Mouse (Mus musculus) megakaryocyte progenitor cell, adult 5-6 weeks (primary cell): ENCODE results near the gene Mum1. TPM values are rescaled to one million over a fixed set of nuclear protein-coding genes. Genes with fewer than 3 reads are reported as not detected.

ENCODE experiments used
- ATAC-seq: replicated peaks from 2 replicates; pipeline ENCODE4 v1.8.0; 2016; ENCODE audit warnings: mild to moderate bottlenecking, moderate TSS enrichment, inconsistent platforms; ENCODE audit not compliant: poor library complexity
- total RNA-seq, 2 experiments: library from RNA; stranded (forward) in 1 of 2; stranded (reverse) in 1 of 2; fragments of 157-497, 149-512 nt in 1 of 2; fragments of 200-1000 nt in 1 of 2; gene quantifications; 2 replicates each; pipeline versions ENCODE4 v1.2.3 to v1.2.4; 2015 to 2017

Mum1 gene
- total RNA-seq, 2 experiments from 2014 or later, result 28.9 to 30.9 TPM

DNA sequence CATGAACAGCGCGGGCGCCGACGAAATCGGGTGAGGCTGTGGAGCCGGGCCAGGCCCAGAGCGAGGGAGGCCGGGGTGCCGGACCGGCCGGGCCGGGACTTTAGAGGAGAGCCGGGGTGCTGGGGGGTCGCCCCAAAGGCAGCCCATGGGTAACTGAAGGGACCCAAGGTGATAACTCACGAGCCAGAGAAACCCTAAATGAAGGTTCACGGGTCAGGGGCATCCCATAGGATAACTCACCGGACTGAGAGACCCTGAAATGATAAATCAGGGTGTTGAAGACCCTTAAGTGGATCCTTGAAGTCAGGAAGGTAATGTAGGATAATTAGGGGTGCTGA lies 38.9 kb downstream of the Mum1 start:
- ATAC-seq, result no peak

DNA sequence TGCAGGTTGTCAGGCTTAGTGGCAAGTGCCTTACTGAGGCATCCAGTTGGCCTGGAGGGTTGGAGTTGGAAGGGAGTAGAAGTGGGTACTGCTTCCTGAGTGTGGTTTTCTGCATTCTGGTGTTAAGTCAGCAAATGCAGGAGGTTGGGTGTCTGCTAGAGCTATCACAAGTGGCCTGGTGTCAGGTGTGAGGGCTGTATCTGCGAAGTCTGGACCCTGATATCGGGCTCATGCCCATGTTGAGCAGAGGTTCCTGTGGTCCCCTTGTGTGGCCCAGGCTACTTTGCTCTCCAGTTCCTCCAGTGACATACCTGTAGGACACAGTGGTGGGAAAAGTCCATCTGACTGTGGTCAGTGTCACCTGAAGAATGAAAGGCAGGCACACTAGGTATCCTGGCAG lies 43.9 kb downstream of the Mum1 start:
- peak; percentile 34 for ATAC-seq

DNA sequence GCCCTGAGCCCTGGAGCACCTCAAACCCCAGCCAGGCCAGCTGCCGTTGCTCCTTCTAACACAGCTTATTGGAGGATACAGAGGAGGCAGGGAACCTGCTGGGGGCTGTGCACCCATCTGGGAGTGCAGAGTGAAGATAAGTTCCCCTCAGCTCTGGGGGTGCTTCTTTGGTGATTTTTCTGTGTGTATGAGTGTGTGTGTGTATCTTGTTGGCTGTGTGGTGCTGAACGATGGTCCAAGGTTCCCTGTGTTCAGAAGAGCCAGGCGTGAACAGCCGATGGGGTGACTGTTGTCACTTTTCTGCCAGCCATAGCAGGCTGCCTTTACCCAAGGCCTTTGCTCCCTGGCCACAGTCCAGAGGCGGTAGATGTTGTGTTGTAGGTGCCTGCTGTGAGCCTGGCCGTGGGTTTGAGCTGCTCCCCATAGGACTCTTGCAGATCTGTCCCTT lies 44.5 kb downstream of the Mum1 start:
- peak; percentile 83 for ATAC-seq

DNA sequence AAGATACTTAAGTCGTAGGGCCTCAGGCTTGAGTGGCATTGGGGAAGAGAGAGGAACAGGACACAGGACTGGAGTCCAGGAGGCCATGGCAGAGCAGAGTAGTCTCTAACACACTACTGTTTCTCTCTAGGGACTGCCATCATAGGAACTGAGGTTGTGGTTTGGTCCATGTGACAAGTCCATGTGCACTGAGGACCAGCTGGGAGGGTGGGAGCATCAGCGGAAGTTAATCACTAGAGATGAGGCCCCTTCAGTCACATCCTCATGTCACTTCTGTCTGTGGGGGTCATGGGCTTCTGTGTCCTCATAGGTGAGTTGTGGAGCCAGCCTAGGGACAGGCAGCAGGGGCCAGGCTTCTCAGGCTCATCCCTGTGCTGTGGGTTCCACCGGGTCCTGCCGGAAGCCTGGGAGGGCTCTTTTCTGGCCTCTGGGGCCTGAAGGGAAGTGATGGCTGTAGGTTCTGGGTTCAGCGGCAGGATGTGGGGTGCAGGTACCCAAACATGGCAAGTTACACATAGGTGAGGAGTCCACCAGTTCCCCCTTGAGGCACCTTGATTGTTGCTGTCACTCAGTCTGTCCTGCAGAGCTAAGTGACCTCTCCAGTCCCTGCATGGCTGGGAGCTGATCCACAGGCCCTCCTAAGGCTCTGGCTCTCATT lies 45.1 kb downstream of the Mum1 start:
- peak; percentile 11; the same call in 1 of the 2 replicates for ATAC-seq

DNA sequence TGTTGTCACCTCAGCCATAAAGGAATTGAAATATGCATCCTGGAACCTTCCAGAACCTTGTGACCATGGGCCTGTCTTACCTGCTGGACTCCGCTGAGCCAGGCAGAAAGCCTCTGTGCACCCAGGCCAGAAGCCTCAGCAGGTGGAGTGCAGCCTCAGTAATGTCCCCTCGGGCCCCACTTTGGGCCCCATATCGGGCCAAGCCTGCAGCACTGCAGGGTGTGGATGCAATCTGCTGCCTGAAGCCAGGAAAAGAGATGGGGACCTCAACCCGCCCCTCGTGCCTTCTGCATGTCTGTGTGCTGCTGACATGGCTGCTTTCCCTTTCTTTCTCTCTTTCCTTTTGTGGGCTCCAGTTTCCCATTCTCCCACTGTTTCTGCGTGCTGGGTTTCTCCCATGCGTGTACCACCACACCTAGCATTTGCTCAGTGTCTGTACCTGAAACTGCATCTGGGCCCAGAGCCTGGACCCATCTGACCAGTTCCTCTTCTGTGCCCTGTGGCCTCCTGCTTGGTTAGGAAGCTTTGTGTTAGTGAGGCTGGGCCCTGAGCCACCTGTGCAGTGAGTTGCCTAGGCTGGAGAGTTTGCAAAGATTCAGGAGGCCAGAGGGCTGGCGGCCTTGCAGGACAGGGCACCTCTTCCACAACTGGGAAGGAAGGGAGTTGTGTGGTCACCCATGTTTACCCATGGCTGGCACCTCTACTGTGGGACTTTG lies 45.8 kb downstream of the Mum1 start:
- no peak for ATAC-seq

DNA sequence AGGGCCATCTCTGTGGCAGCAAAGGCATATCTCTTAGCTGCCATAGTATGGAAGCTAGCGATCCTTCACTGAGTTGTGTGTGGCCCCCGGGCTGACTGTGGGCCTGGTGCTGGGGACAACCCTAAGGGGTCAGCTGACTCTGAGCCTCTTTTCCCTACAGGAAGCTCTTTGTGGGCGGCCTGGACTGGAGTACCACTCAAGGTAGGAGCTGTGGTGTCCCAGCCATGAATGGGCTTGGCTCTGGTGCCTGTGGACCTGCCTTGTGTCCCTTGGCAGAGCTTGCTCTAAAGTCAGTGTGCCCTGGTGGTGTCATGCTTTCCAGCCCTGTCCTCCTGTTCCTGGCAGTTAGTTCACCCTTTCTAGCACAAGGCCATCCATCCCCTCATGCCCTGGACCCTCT lies 47.6 kb downstream of the Mum1 start:
- ATAC-seq, result no peak

DNA sequence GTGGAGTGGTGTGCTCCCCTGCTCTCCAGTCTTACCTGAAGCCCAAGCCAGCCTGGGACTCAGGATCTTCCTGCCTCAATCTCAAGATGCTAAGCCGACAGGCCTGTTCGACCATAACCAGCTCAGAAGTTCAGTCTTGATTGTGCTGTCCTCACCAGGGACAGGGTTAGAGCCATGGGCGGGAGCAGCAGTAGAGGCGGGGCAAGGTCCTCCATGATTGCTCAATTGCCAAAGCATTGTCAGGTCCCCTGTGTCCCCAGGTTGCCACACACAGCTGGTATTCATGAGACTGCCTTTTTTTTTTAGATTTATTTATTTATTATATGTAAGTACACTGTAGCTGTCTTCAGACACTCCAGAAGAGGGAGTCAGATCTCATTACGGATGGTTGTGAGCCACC lies 50.0 kb downstream of the Mum1 start:
- ATAC-seq, result peak; percentile 51; the same call in 1 of the 2 replicates

DNA sequence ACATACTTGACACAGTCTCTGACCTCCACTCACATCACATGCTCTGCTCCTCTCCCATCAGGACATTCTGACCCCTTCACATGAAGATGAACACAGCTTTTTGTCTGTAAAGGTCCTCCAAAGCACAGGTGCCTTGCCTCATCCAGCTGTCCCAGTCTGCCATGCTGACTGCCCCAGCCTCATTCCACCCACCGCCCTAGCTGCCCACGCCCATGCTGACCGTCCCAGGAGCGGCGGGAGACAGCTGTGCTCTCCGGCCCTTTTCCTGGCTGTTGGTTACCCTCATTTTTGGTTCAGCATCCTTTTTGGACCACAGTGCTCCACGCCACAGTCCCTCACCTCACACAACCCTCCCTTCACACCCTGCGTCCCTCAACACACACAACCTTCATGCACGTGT lies 52.2 kb downstream of the Mum1 start:
- no peak for ATAC-seq

DNA sequence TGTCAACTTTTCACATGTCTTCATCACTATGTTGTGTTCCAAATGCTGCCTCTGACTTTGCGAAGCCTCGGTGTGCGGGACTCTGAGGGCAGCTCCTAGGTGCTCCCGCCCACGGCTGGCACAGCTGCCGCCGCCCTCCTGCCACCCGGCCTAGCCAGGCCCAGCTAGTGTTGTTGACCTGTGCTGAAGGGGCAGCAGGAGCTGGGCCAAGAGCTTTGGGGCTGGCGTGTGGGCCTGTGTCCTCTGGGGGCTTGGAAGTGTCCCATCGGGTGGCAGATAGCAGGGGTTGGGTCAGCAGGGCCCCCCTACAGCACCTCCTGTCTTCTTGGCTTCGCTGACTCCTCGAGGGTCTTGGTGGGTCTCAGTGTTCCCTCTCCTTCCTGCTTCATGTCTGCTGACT lies 53.0 kb downstream of the Mum1 start:
- ATAC-seq, result no peak

DNA sequence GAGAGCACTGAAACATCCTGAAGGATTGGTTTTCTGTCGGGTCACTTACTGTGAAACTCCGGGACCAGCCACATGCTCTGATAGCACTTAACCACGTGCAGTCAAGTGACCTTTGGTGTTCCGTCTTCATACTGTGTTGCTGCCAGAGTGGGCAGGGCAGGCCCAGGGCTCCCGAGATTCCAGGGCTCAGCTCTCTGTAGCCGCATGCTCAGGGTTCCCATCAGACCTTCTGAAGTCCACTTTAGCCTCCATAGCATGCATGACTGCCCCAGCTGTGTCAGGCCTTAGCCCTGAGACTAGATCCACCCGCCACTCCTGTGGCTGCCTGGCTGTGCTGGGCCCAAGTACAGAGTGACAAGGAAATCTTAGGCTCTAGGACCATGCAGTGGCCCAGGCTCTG lies 55.1 kb downstream of the Mum1 start:
- ATAC-seq, result no peak

DNA sequence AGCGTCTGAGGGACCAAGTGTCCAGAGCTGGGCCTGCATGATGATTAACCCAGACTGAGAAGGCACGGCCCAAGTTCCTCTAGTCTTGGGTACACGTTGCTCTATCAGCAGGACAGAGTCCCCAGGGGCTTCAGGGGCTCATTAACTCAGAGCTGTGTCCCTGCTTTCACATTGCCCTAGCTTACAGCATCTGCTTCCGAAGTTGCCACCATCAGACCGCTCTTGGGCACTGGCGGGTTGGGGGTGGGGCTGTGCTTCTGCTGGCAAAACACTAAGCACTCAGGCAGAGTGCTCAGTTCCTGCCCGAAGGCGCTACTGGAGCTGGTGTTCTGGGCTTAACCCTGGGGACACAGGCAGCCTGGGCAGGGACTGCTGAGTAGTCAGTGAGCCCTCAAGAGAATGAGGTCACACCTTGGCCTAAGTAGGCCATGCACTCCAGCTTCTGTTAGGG lies 55.7 kb downstream of the Mum1 start:
- peak; percentile 36; the same call in 1 of the 2 replicates for ATAC-seq

DNA sequence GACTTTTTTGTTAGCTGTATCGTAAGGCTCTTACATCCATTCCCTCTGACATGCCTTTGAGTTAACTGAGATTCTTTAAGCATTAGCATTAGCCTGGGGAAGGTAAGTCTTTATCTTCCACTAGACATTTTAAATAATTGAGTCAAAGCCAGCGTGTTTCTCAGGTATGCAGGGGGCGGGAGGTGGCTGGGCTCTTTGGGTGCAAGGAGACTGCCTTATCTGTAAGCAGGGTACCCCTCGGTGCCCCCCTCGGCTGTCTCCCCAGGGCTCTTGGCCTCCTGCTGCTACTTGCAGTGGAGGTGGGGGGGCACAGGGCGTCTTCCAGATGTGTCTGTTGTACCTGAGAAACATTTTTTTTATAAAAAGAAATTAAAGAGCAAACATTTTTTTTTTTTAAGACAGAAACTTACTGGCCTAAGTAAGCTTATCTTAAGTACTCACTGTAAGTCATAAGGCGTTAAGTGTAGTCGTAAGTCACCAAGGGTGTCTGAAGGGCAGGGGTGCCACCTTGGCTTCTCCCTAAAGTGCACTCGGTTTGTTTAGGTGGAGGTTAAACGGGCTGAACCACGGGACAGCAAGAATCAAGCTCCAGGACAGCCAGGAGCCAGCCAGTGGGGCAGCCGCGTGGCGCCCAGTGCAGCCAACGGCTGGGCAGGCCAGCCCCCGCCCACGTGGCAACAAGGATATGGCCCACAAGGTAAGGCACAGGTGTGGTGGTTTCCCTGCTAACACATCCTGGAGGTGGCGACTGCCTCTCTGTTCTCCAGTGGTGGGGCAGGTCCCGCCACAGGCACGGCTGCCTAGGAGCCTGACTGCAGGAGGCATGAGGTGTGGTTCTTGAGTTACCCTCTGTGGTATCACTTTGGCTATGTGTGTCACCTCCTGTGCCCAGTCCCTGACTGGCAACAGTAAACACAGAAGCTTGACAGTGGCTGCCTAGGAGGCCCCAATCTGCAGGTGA lies 56.5 kb downstream of the Mum1 start:
- no peak for ATAC-seq

DNA sequence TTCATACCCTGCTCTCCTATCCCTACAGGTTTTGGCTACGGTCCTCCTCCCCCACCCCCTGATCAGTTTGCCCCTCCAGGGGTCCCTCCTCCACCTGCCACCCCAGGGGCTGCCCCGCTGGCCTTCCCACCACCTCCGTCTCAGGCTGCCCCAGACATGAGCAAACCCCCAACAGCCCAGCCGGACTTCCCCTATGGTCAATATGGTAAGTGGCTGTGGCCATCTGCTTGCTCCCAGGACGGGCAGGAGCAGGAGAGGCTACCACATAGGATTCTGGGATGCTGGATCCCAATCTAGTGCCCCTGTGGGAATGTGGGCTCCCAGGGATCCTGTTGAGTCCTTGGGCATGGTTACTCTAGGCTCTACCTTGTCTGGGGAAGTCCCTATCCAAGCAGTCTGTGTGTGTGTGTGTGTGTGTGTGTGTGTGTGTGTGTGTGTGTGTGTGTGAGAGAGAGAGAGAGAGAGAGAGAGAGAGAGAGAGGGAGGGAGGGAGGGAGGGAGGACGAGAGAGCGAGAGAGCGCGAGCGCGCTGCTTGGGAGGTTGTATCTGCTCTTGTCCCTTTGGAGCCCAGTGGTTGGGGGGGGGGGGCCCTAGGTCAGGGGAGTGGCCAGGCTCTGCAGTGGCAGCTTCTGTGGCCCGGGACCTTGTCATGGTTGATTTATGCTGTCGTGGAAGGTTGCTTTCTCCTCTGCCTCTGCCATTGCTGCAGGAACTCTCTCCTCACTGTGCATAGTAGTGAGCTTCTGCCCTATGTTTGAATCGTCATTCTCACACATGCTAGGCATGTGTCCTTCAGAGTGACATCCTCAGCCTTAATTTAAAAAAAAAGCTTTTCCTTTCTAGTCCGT lies 59.2 kb downstream of the Mum1 start:
- no peak for ATAC-seq

DNA sequence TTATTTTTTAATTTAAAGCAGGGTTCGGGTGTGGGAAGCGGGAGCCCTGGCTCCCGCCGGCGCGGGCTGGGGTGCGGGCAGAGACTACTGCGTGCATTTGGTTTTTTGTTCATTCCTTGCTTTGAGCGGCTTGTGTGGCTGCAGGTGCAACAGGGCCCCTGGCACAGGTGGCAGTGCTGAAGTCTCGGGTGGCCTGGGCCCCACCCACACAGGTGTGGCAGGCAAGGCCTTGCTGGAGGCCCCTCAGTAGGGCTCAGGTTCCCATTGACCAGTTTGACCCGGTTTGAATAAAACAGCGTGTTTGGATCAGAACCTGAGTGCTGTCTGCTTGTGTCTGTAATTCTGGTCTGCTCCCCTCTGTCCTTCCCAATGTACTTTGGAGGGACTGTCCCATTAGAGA lies 61.9 kb downstream of the Mum1 start:
- ATAC-seq, result no peak

DNA sequence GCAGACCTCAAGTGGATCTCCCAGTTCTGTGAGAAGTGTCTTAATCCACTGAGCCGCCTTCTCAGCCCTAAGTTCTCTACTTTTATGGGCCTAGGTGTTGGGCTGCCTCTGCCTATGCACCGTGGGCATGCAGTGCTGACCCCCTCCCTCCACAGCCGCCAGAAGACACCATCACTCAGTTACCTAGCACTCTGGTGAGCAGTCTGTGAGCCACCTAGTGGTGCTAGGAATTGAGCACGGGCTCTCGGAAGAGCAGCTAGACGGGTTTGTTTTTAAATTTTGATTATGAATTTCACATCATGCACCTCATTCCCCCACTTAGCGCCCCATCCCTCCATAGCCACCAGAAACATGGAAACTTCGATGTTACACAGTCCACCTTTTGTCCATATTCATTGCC lies 62.4 kb downstream of the Mum1 start:
- no peak for ATAC-seq

DNA sequence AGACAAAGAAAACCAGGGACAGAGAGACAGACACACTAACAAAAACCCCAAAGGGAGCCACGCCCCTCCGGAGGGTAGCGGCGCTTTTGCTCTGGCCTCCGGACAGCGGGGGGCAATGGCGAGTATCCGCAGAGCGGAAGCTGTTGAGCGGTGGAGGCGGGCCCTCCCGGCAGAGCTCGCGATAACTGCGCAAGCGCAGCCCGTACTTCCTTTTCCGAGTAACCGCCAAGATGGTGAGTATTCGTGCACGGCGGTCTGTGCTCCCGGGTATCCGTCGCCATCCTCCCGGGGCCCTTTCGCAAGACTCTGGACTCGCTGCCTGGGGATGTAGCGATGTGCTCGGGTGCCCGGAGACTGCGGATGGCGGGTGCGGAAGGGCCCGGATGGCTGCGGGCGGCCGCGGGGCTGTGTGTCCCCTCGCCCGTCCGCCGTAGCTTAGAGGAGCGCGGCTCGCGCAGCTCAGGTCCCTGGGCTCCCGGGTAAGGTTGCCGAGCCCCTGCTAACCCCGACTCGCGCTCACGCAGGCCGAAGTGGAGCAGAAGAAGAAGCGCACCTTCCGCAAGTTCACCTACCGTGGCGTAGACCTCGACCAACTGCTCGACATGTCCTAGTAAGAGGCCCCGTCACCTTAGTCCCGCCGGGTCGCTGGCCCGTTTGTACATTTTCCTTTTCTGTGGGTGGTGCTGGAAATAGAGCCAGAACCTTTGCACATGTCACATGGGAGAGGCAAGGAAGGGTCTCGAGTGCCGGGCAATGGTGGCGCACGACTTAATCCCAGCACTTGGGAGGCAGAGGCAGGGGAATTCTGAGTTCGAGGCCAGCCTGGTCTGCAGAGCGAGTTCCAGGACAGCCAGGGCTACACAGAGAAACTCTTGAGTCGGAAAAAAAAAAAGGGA lies 66.3 kb downstream of the Mum1 start, which contains the start of gene Rps15:
TSS of gene Rps15 (plus strand) at position 203 of the 896 bp plus-strand sequence.
- ATAC-seq, result peak; percentile 83

DNA sequence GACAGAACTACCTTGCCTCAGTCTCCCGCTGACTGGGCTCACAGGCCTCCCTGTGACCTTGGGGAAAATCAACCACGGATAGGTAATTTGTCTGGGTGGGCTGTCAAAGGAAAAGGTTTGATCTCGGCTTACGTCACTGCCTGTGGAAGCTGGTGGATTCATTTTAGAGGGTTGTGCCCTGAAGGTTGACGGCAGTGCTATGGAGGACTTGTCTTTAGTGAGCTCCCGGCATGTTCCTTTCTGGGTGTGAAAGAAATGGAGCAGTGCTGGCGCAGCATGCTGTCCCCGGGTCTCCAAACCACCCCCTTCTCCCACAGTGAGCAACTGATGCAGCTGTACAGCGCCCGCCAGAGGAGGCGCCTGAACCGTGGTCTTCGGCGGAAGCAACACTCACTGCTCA lies 67.1 kb downstream of the Mum1 start:
- ATAC-seq, result no peak
